Mouse (Mus musculus) midbrain, embryonic 13.5 days (tissue): ENCODE results near the gene Cacng8. TPM values are rescaled to one million over a fixed set of nuclear protein-coding genes. Genes with fewer than 3 reads are reported as not detected.
A peak's percentile ranks its signal among the peaks of the same experiment; 100 is the strongest.
"Not testable (repeated sequence)": the region's sequence is repeated elsewhere in the genome, so short reads cannot be mapped to it uniquely, and the experiment has no call there.

Source experiments
- ATAC-seq: fragments of 200-750 bp; cut with Nextera tagmentation; 2 replicates; pipeline ENCODE4 v1.8.0; 2017; ENCODE audit warnings: mild to moderate bottlenecking, moderate TSS enrichment, moderate library complexity
- H3K27ac ChIP-seq: fragments of 300-500 bp; sonication (generic); 2 replicates; pipeline ENCODE4 v1.5.1; 2015; ENCODE audit warnings: inconsistent platforms, mild to moderate bottlenecking, moderate library complexity
- H3K27me3 ChIP-seq: fragments of 300-500 bp; sonication (generic); 2 replicates; pipeline ENCODE4 v1.6.1; 2015; ENCODE audit warnings: mild to moderate bottlenecking, inconsistent platforms
- H3K36me3 ChIP-seq: fragments of 300-500 bp; sonication (generic); 2 replicates; pipeline ENCODE4 v1.6.1; 2015; ENCODE audit warnings: mild to moderate bottlenecking, inconsistent platforms
- H3K4me1 ChIP-seq: fragments of 300-500 bp; sonication (generic); replicated peaks from 2 replicates; pipeline ENCODE4 v1.6.1; 2015; ENCODE audit warnings: inconsistent platforms
- H3K4me2 ChIP-seq: fragments of 300-500 bp; sonication (generic); replicated peaks from 2 replicates; pipeline ENCODE4 v1.6.1; 2015; ENCODE audit warnings: moderate library complexity, mild to moderate bottlenecking, inconsistent platforms
- H3K4me3 ChIP-seq: fragments of 300-500 bp; sonication (generic); replicated peaks from 2 replicates; pipeline ENCODE4 v1.5.1; 2015; ENCODE audit warnings: mild to moderate bottlenecking, inconsistent platforms
- H3K9ac ChIP-seq: fragments of 300-500 bp; sonication (generic); replicated peaks from 2 replicates; pipeline ENCODE4 v1.6.1; 2015; ENCODE audit warnings: mild to moderate bottlenecking, inconsistent platforms
- H3K9me3 ChIP-seq: fragments of 300-500 bp; sonication (generic); 2 replicates; pipeline ENCODE4 v1.6.1; 2016; ENCODE audit warnings: mild to moderate bottlenecking, inconsistent platforms
- WGBS: fragments of 180-500 bp; shearing (Covaris S2); methylation state at CpG from one replicate; pipeline ENCODE4 v1.1.7; 2015; 5-methylcytosine and 5-hydroxymethylcytosine counted together
- polyA plus RNA-seq: library from polyadenylated mRNA; unstranded; fragments of >200 nt; fragmentation: Nextera tagmentation; extraction: Ambion mirVana; gene quantifications from 2 replicates; pipeline ENCODE4 v1.2.1, GENCODE M21; 2015

Cacng8 gene
- polyA plus RNA-seq, 1 experiment from 2014 or later: 13.9 TPM

GRCm38 (mm10) chr7:3389444-3390412 is 755 bp upstream of the Cacng8 start:
- Histone ChIP-seq H3K9me3 (no peaks in the 10 kb centered on the region), H3K27ac (0 out of 2 replicates have a peak overlapping the region, but pooled peaks have one; percentile 73), H3K9ac (peak overlapping the region; percentile 67), H3K36me3 (peaks cover 9% of the 10 kb centered on the region), H3K4me2 (peak overlapping the region; percentile 80), H3K27me3 (no peaks in the 10 kb centered on the region), H3K4me3 (peak overlapping the region; percentile 60), H3K4me1 (peaks cover 52% of the 10 kb centered on the region)
- ATAC-seq: peak; percentile 59
- 3% methylated on average over 17 of the region's 17 CpGs for WGBS

DNA sequence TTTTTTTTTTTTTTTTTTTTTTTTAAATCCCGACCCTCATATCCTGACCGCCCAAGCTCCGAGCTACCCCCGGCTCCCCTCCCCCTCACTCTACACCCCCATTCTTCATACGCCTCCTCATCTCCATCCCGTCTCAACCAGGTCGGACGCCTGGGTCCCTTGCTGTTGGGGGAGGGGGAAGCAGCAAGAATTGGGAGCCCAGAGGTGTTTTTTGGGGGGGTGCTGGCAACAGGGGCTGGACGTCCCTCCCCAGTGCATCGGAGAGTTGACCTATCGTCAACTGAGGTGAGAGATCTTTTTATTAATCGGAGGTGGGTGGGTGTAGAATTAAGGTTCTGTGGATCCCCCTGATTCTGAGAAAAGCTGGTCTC is 583 bp downstream of the Cacng8 start:
- 2% methylated on average over 12 of the region's 12 CpGs for WGBS

GRCm38 (mm10) chr7:3391809-3392208 is 1.3 kb downstream of the Cacng8 start:
- peaks cover 61% of the 10 kb centered on the region for H3K4me1 ChIP-seq
- 12% methylated on average over 4 of the region's 4 CpGs for WGBS
- peaks cover 21% of the 10 kb centered on the region for H3K36me3 ChIP-seq
- no peaks in the 10 kb centered on the region for H3K27me3 ChIP-seq
- ATAC-seq: peak; percentile 51
- H3K27ac ChIP-seq: no peak overlapping the region
- no peaks in the 10 kb centered on the region for H3K9me3 ChIP-seq
- peak overlapping the region; percentile 80 for H3K4me2 ChIP-seq
- H3K9ac ChIP-seq: peak overlapping the region; percentile 67
- H3K4me3 ChIP-seq: peak overlapping the region; percentile 60

More for the DNA sequence above, 583 bp downstream of the Cacng8 start:
- no peaks in the 10 kb centered on the region for H3K27me3 ChIP-seq
- H3K9me3 ChIP-seq: no peaks in the 10 kb centered on the region
- peak overlapping the region; percentile 60 for H3K4me3 ChIP-seq
- H3K4me1 ChIP-seq: peaks cover 61% of the 10 kb centered on the region
- ATAC-seq: peak; percentile 35
- peak overlapping the region; percentile 80 for H3K4me2 ChIP-seq
- H3K36me3 ChIP-seq: peaks cover 20% of the 10 kb centered on the region
- H3K9ac ChIP-seq: peak overlapping the region; percentile 67
- peak overlapping the region; percentile 73 for H3K27ac ChIP-seq

GRCm38 (mm10) chr7:3397355-3397754 is 6.9 kb downstream of the Cacng8 start:
- Histone ChIP-seq H3K4me2 (peak overlapping the region; percentile 19; the same call in 1 of the 2 replicates), H3K9me3 (no peaks in the 10 kb centered on the region), H3K27ac (peak overlapping the region; percentile 53; the same call in 1 of the 2 replicates), H3K4me1 (peaks cover 35% of the 10 kb centered on the region), H3K27me3 (no peaks in the 10 kb centered on the region), H3K36me3 (peaks cover 32% of the 10 kb centered on the region), H3K9ac (peak overlapping the region; percentile 28; the same call in 1 of the 2 replicates), H3K4me3 (no peak overlapping the region; the same call in 1 of the 2 replicates)
- 0 out of 2 replicates have a peak, but pooled peaks have one; percentile 35 for ATAC-seq
- 51% methylated on average over 10 of the region's 10 CpGs for WGBS

- peaks cover 32% of the 10 kb centered on the region for H3K36me3 ChIP-seq
- no peak overlapping the region; the same call in 1 of the 2 replicates for H3K4me3 ChIP-seq
- no peaks in the 10 kb centered on the region for H3K9me3 ChIP-seq
- peak; percentile 81 for ATAC-seq
- peaks cover 31% of the 10 kb centered on the region for H3K4me1 ChIP-seq
- H3K4me2 ChIP-seq: peak overlapping the region; percentile 19; the same call in 1 of the 2 replicates
- H3K27me3 ChIP-seq: no peaks in the 10 kb centered on the region
- peak overlapping the region; percentile 53; the same call in 1 of the 2 replicates for H3K27ac ChIP-seq
- WGBS: 22% methylated on average over 7 of the region's 7 CpGs
- H3K9ac ChIP-seq: peak overlapping the region; percentile 28; the same call in 1 of the 2 replicates
Measured at GRCm38 (mm10) chr7:3397797-3398196, 7.3 kb downstream of the Cacng8 start.

DNA sequence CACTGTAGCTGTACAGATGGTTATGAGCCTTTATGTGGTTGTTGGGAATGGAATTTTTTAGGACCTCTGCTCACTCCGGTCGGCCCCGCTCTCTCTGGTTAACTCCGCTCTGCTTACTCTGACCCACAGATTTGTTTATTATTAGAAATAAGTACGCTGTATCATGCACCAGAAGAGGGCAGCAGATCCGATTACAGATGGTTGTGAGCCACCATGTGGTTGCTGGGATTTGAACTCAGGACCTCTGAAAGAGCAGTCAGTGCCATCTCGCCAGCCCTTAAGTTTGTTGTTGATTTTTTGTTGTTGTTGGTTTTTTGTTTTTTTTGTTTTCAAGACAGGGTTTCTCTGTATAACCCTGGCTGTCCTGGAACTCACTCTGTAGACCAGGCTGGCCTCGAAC is 7.9 kb downstream of the Cacng8 start:
- ATAC-seq, H3K4me2 ChIP-seq, H3K9me3 ChIP-seq, H3K27me3 ChIP-seq, H3K4me3 ChIP-seq, H3K9ac ChIP-seq, H3K27ac ChIP-seq: not testable (repeated sequence)
- Histone ChIP-seq H3K4me1 (peaks cover 25% of the 10 kb centered on the region), H3K36me3 (peaks cover 37% of the 10 kb centered on the region)
- 89% methylated on average over 8 of the region's 8 CpGs for WGBS

- Histone ChIP-seq H3K27ac (no peak overlapping the region), H3K27me3 (no peaks in the 10 kb centered on the region), H3K4me3 (no peak overlapping the region), H3K36me3 (peaks cover 29% of the 10 kb centered on the region), H3K4me2 (no peak overlapping the region), H3K4me1 (peaks cover 19% of the 10 kb centered on the region), H3K9me3 (no peaks in the 10 kb centered on the region), H3K9ac (no peak overlapping the region)
- no peak for ATAC-seq
Measured at GRCm38 (mm10) chr7:3399937-3400336, 9.5 kb downstream of the Cacng8 start.

- H3K9me3 ChIP-seq: no peaks in the 10 kb centered on the region
- no peak overlapping the region for H3K4me2 ChIP-seq
- no peak overlapping the region for H3K9ac ChIP-seq
- WGBS: 71% methylated on average over 11 of the region's 11 CpGs
- no peak for ATAC-seq
- H3K4me3 ChIP-seq: no peak overlapping the region
- H3K4me1 ChIP-seq: peaks cover 21% of the 10 kb centered on the region
- 0 out of 2 replicates have a peak, but pooled peaks cover 6% of the 10 kb centered on the region for H3K36me3 ChIP-seq
- H3K27me3 ChIP-seq: peaks cover 33% of the 10 kb centered on the region
- H3K27ac ChIP-seq: no peak overlapping the region
Measured at GRCm38 (mm10) chr7:3409729-3410520, 19.4 kb downstream of the Cacng8 start.

- no peaks in the 10 kb centered on the region for H3K9me3 ChIP-seq
- no peak overlapping the region for H3K27ac ChIP-seq
- peak overlapping the region; percentile 72 for H3K4me2 ChIP-seq
- peak overlapping the region; percentile 57 for H3K9ac ChIP-seq
- ATAC-seq: peak; percentile 90
- H3K4me3 ChIP-seq: peak overlapping the region; percentile 44
- H3K27me3 ChIP-seq: peaks cover 41% of the 10 kb centered on the region
- H3K36me3 ChIP-seq: 0 out of 2 replicates have a peak, but pooled peaks cover 3% of the 10 kb centered on the region
- WGBS: under 1% methylated on average over 33 of the region's 33 CpGs
- peaks cover 27% of the 10 kb centered on the region for H3K4me1 ChIP-seq
Measured at GRCm38 (mm10) chr7:3411160-3411941, 20.9 kb downstream of the Cacng8 start.

GRCm38 (mm10) chr7:3412036-3412435 is 21.6 kb downstream of the Cacng8 start:
- 2% methylated on average over 20 of the region's 20 CpGs for WGBS
- H3K4me2 ChIP-seq: peak overlapping the region; percentile 72
- peak overlapping the region; percentile 57 for H3K9ac ChIP-seq
- H3K36me3 ChIP-seq: no peaks in the 10 kb centered on the region
- no peaks in the 10 kb centered on the region for H3K9me3 ChIP-seq
- peaks cover 48% of the 10 kb centered on the region for H3K27me3 ChIP-seq
- H3K27ac ChIP-seq: no peak overlapping the region
- peak overlapping the region; percentile 44 for H3K4me3 ChIP-seq
- no peak for ATAC-seq
- H3K4me1 ChIP-seq: peaks cover 27% of the 10 kb centered on the region

DNA sequence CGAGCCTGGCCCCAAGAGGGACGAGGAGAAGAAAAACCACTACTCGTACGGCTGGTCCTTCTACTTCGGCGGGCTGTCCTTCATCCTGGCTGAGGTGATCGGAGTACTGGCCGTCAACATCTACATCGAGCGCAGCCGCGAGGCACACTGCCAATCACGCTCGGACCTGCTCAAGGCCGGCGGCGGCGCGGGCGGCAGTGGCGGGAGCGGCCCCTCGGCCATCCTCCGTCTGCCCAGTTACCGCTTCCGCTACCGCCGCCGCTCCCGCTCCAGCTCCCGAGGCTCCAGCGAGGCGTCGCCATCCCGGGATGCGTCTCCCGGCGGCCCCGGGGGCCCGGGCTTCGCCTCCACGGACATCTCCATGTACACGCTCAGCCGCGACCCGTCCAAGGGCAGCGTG is 24.4 kb downstream of the Cacng8 start:
- Histone ChIP-seq H3K27ac (no peak overlapping the region), H3K4me1 (peaks cover 27% of the 10 kb centered on the region), H3K27me3 (peaks cover 64% of the 10 kb centered on the region), H3K4me3 (peak overlapping the region; percentile 60), H3K4me2 (peak overlapping the region; percentile 99), H3K9me3 (no peaks in the 10 kb centered on the region), H3K9ac (peak overlapping the region; percentile 78), H3K36me3 (no peaks in the 10 kb centered on the region)
- ATAC-seq: peak; percentile 12; the same call in 1 of the 2 replicates
- WGBS: under 1% methylated on average over 47 of the region's 47 CpGs
